Mouse (Mus musculus): ENCODE results near the gene Gab3. TPM values are rescaled to one million over a fixed set of nuclear protein-coding genes. Genes with fewer than 3 reads are reported as not detected.

The Gab3 gene
- 2.1 and 2.2 TPM in 2 replicates for polyA plus RNA-seq (2015; fragmentation: Nextera tagmentation; extraction: Ambion mirVana)

- H3K27ac ChIP-seq (ENCODE audit: low read length) = no peak within 1 kb of the TSS
- H3K4me2 ChIP-seq (replicated peaks; ENCODE audit: low read depth, low read length) = peak within 1 kb of the TSS; percentile 63
- WGBS = 19% methylated on average over 13 of the region's 17 CpGs
- H3K4me1 ChIP-seq (ENCODE audit: insufficient read depth, low read length) = no peaks in the 10 kb centered on the region
- peak within 1 kb of the TSS; percentile 56 for H3K4me3 ChIP-seq (ENCODE audit: low read length)
- H3K27me3 ChIP-seq (ENCODE audit: insufficient read depth, low read length) = no peaks in the 10 kb centered on the region
- peak; percentile 96 for ATAC-seq (ENCODE audit: low FRiP score, low TSS enrichment)
- no peaks in the 10 kb centered on the region for H3K36me3 ChIP-seq (ENCODE audit: insufficient read depth, low read length)
- H3K9ac ChIP-seq (replicated peaks; ENCODE audit: low read length) = peak within 1 kb of the TSS; percentile 60
- no peaks in the 10 kb centered on the region for H3K9me3 ChIP-seq (ENCODE audit: low read length)
Measured at GRCm38 (mm10) chrX:75084774-75085508, at the start of gene Gab3. Gene Gab3 (minus strand): TSS chrX:75085458.

DNA sequence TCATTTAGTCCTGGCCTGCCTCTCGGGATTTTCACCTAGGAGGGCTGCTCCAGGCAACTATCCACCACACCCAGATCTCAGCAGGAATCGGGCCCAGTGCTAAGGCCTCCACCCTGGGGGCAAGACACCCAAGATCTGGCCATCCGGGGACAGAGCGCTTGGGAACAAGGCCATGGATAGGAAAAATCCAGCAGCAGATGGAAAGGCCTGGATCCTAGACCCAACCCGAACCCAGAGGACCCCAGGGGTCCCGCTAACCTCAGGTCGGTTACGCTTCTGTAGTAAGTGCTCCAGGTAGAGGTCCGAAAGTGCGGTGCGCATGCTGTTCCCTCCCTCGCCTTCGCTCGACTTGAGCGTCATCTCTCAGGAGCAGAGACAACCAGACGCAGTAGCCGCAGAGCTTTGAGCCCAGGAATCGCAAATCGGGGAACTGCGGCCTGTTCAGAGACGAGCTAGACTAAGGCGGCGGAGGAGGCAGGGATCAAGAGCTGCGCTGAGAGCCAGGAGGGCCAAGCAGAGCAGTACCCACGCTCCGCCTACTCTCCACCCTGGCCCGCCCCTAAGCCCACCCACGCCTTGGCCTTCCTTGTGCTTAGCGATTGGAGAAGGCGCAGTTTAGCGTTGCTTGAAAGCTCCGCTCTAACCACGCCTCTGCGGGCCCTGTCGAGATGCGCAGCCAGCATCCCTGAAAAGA lies 45.4 kb upstream of the Gab3 start, which contains the start of gene Mpp1:
Gene Mpp1, minus strand, starts transcription at position 550 of the 694 bp plus-strand sequence.
- peak within 1 kb of the TSS; percentile 62 for H3K4me3 ChIP-seq (ENCODE audit: low read length)
- no peaks in the 10 kb centered on the region for H3K36me3 ChIP-seq (ENCODE audit: insufficient read depth, low read length)
- peak within 1 kb of the TSS; percentile 53 for H3K4me2 ChIP-seq (replicated peaks; ENCODE audit: low read depth, low read length)
- 18% methylated on average over 36 of the region's 36 CpGs for WGBS
- H3K27me3 ChIP-seq (ENCODE audit: insufficient read depth, low read length) = no peaks in the 10 kb centered on the region
- ATAC-seq (ENCODE audit: low FRiP score, low TSS enrichment) = peak; percentile 99
- H3K4me1 ChIP-seq (ENCODE audit: insufficient read depth, low read length) = no peaks in the 10 kb centered on the region
- H3K9me3 ChIP-seq (ENCODE audit: low read length) = no peaks in the 10 kb centered on the region
- peak within 1 kb of the TSS; percentile 61; the same call in 1 of the 2 replicates for H3K27ac ChIP-seq (ENCODE audit: low read length)
- peak within 1 kb of the TSS; percentile 75 for H3K9ac ChIP-seq (replicated peaks; ENCODE audit: low read length)

GRCm38 (mm10) chrX:75129474-75129873 lies 44.2 kb upstream of the Gab3 start:
- Histone ChIP-seq H3K9ac (replicated peaks; ENCODE audit: low read length) (no peak overlapping the region), H3K27me3 (ENCODE audit: insufficient read depth, low read length) (no peaks in the 10 kb centered on the region), H3K4me1 (ENCODE audit: insufficient read depth, low read length) (no peaks in the 10 kb centered on the region), H3K9me3 (ENCODE audit: low read length) (no peaks in the 10 kb centered on the region), H3K4me3 (ENCODE audit: low read length) (peak overlapping the region; percentile 15; the same call in 1 of the 2 replicates), H3K4me2 (replicated peaks; ENCODE audit: low read depth, low read length) (peak overlapping the region; percentile 16; the same call in 1 of the 2 replicates), H3K36me3 (ENCODE audit: insufficient read depth, low read length) (peaks cover 8% of the 10 kb centered on the region; the same call in 1 of the 2 replicates), H3K27ac (ENCODE audit: low read length) (no peak overlapping the region)
- 63% methylated on average over 2 of the region's 2 CpGs for whole genome bisulfite sequencing
- no peak for ATAC-seq (ENCODE audit: low FRiP score, low TSS enrichment)

DNA sequence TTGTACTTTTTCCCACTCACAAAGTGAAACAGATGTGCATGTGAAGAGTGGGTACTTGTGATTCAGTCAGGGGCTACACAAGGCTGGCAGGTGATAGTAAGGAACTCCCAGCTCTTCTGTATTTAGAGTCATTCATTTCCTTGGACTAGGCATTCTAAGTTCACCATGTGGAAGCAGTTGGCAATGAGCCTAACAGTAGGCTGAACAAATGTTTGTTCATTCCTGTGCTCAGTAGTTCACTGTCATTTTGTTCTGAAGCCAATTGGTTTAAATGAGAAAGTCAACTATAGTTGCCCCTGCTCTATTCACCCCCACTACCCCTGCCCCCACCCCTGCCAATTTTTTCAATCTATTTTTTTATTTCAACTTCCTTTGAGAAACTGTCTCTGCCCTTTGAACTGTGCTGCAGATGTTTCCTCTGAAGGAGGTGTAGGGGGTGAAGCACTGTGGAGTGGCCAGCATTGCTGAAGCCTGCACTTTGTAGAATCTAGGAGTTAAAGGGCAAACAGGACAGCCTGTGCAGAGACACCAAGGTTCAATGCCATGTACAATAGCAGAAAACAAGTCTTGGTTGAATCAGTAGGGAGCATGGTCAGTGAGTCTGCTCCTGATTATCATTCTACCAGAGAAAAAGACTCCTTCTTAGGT lies 43.2 kb upstream of the Gab3 start:
- Histone ChIP-seq H3K27me3 (ENCODE audit: insufficient read depth, low read length) (no peaks in the 10 kb centered on the region), H3K4me1 (ENCODE audit: insufficient read depth, low read length) (no peaks in the 10 kb centered on the region), H3K4me2 (replicated peaks; ENCODE audit: low read depth, low read length) (no peak overlapping the region), H3K9me3 (ENCODE audit: low read length) (no peaks in the 10 kb centered on the region), H3K4me3 (ENCODE audit: low read length) (no peak overlapping the region), H3K36me3 (ENCODE audit: insufficient read depth, low read length) (peaks cover 8% of the 10 kb centered on the region; the same call in 1 of the 2 replicates), H3K27ac (ENCODE audit: low read length) (no peak overlapping the region), H3K9ac (replicated peaks; ENCODE audit: low read length) (no peak overlapping the region)
- no peak for ATAC-seq (ENCODE audit: low FRiP score, low TSS enrichment)

GRCm38 (mm10) chrX:75126893-75127292 lies 41.6 kb upstream of the Gab3 start:
- peaks cover 8% of the 10 kb centered on the region; the same call in 1 of the 2 replicates for H3K36me3 ChIP-seq (ENCODE audit: insufficient read depth, low read length)
- no peak overlapping the region for H3K4me2 ChIP-seq (replicated peaks; ENCODE audit: low read depth, low read length)
- no peak for ATAC-seq (ENCODE audit: low FRiP score, low TSS enrichment)
- H3K27me3 ChIP-seq (ENCODE audit: insufficient read depth, low read length) = no peaks in the 10 kb centered on the region
- H3K27ac ChIP-seq (ENCODE audit: low read length) = no peak overlapping the region
- H3K4me3 ChIP-seq (ENCODE audit: low read length) = no peak overlapping the region
- H3K4me1 ChIP-seq (ENCODE audit: insufficient read depth, low read length) = no peaks in the 10 kb centered on the region
- no peak overlapping the region for H3K9ac ChIP-seq (replicated peaks; ENCODE audit: low read length)
- no peaks in the 10 kb centered on the region for H3K9me3 ChIP-seq (ENCODE audit: low read length)

DNA sequence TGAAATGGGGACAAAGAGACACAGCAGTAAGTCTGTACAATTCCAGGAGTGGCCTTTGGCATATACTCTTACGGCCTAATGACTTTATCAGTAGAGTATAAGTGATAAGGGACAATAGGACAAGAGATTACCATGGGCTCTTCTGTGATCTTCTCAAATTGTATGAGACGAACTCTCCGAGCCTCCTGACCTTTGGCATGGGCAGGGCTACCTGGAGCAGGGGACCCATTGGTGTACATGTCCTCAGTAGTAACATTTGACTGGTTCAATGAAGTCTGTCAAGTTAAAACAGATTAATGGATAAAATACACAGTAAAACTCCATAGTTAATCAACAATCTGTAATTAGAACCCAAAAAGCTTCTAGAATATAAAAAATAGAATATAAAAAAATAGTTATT lies 40.3 kb upstream of the Gab3 start:
- Histone ChIP-seq H3K27ac (ENCODE audit: low read length) (no peak overlapping the region), H3K4me3 (ENCODE audit: low read length) (no peak overlapping the region), H3K36me3 (ENCODE audit: insufficient read depth, low read length) (peaks cover 8% of the 10 kb centered on the region; the same call in 1 of the 2 replicates), H3K9me3 (ENCODE audit: low read length) (no peaks in the 10 kb centered on the region), H3K4me2 (replicated peaks; ENCODE audit: low read depth, low read length) (no peak overlapping the region), H3K27me3 (ENCODE audit: insufficient read depth, low read length) (no peaks in the 10 kb centered on the region), H3K4me1 (ENCODE audit: insufficient read depth, low read length) (no peaks in the 10 kb centered on the region), H3K9ac (replicated peaks; ENCODE audit: low read length) (no peak overlapping the region)
- WGBS = 75% methylated on average over 3 of the region's 3 CpGs
- no peak for ATAC-seq (ENCODE audit: low FRiP score, low TSS enrichment)

- Histone ChIP-seq H3K9ac (replicated peaks; ENCODE audit: low read length) (no peak overlapping the region), H3K9me3 (ENCODE audit: low read length) (no peaks in the 10 kb centered on the region), H3K27ac (ENCODE audit: low read length) (no peak overlapping the region), H3K4me1 (ENCODE audit: insufficient read depth, low read length) (no peaks in the 10 kb centered on the region), H3K36me3 (ENCODE audit: insufficient read depth, low read length) (0 out of 2 replicates have a peak, but pooled peaks cover 6% of the 10 kb centered on the region), H3K27me3 (ENCODE audit: insufficient read depth, low read length) (no peaks in the 10 kb centered on the region), H3K4me2 (replicated peaks; ENCODE audit: low read depth, low read length) (no peak overlapping the region), H3K4me3 (ENCODE audit: low read length) (no peak overlapping the region)
- no peak for ATAC-seq (ENCODE audit: low FRiP score, low TSS enrichment)
Measured at GRCm38 (mm10) chrX:75115550-75115949, 30.3 kb upstream of the Gab3 start.

- ATAC-seq (ENCODE audit: low FRiP score, low TSS enrichment) = no peak
Measured at GRCm38 (mm10) chrX:75102293-75102692, 17.0 kb upstream of the Gab3 start.

DNA sequence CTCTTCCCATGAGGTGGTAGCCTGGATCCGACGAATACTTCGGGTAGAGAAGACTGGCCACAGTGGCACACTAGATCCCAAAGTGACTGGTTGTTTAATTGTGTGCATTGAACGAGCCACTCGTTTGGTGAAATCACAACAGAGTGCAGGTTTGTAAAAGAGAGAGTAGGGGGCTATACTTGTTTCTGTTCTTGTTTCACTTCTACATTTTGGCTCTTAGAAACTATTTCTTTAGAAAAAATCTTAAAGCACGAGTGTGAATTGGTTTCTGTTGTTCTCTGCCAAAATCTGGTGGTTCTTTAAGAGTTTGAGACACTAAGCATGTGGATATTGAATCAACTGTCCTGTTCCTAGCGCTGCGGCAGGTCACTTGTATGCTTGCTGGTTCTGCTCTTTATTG lies 13.5 kb upstream of the Gab3 start:
- 91% methylated on average over 8 of the region's 8 CpGs for WGBS
- Histone ChIP-seq H3K4me1 (ENCODE audit: insufficient read depth, low read length) (no peaks in the 10 kb centered on the region), H3K4me3 (ENCODE audit: low read length) (no peak overlapping the region), H3K9me3 (ENCODE audit: low read length) (no peaks in the 10 kb centered on the region), H3K4me2 (replicated peaks; ENCODE audit: low read depth, low read length) (no peak overlapping the region), H3K36me3 (ENCODE audit: insufficient read depth, low read length) (peaks cover 17% of the 10 kb centered on the region; the same call in 1 of the 2 replicates), H3K27ac (ENCODE audit: low read length) (no peak overlapping the region), H3K9ac (replicated peaks; ENCODE audit: low read length) (no peak overlapping the region), H3K27me3 (ENCODE audit: insufficient read depth, low read length) (no peaks in the 10 kb centered on the region)
- ATAC-seq (ENCODE audit: low FRiP score, low TSS enrichment) = no peak

More at GRCm38 (mm10) chrX:75102293-75102692, 17.0 kb upstream of the Gab3 start:
- Histone ChIP-seq H3K9ac (replicated peaks; ENCODE audit: low read length) (no peak overlapping the region), H3K4me1 (ENCODE audit: insufficient read depth, low read length) (no peaks in the 10 kb centered on the region), H3K27me3 (ENCODE audit: insufficient read depth, low read length) (no peaks in the 10 kb centered on the region), H3K27ac (ENCODE audit: low read length) (no peak overlapping the region), H3K4me2 (replicated peaks; ENCODE audit: low read depth, low read length) (no peak overlapping the region), H3K36me3 (ENCODE audit: insufficient read depth, low read length) (peaks cover 43% of the 10 kb centered on the region), H3K4me3 (ENCODE audit: low read length) (no peak overlapping the region), H3K9me3 (ENCODE audit: low read length) (no peaks in the 10 kb centered on the region)
- 80% methylated on average over 6 of the region's 6 CpGs for WGBS

Measured in kidney, embryonic 16.5 days (tissue).